11 mouse cellular contexts compared by ENCODE assay signal in the genomic region with DNA sequence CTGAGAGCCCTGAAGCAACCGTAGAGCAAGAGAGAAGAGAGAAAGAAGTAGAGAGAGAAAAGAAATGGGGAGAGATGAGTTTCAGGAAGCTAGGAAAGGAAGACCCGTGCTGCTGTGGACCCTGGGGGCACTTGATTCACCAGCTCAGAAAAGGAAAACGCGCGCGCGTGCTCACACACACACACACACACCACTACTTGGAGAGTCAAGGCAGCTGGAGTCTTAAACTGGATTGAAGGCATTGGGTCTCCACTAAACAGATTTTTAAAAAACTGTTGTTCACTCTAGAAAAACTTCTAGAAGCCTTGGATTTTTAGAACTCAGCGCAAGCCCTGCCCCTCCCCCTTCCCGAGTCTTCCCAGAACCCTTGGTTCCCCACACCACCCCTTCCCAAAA. TPM values are rescaled to one million over a fixed set of nuclear protein-coding genes. Genes with fewer than 3 reads are reported as not detected.
DNase-seq lines count a peak whose midpoint lies in the region; ATAC-seq and TF ChIP-seq lines count a peak whose summit lies in the region.
"Had no signal": no experiment of that assay in that cellular context is flagged by ENCODE, and none has a peak within 500 bp of the region (broad histone marks: within the 10 kb centered on the region; RNA-seq: fewer than 3 reads in every experiment).

No protein-coding gene starts in this region.

- H3K9me3 ChIP-seq in embryonic facial prominence, embryonic 12.5 days: no peaks in the 10 kb centered on the region
- no peaks in the 10 kb centered on the region for H3K9me3 ChIP-seq in limb, embryonic 10.5 days (replicated peaks)

- intact Hi-C loops in left cerebral cortex, postnatal 25 days (cut with DNase I): loop anchor here (5.0 kb wide), 2 partner anchors 332 to 453 kb away; no protein-coding TSS in a partner anchor

- TF ChIP-seq POLR2A in kidney, adult 2 months (IDR thresholded peaks at IDR 0.05; ENCODE audit: low read depth, low read length): no peak

- peaks cover 3% of the 10 kb centered on the region; the same call in 1 of the 2 replicates for H3K27me3 ChIP-seq in kidney, adult 2 months (replicated peaks; ENCODE audit: control insufficient read depth, insufficient read depth, low read length)
- H3K27me3 ChIP-seq in embryonic facial prominence, embryonic 12.5 days: peaks cover 76% of the 10 kb centered on the region
- H3K27me3 ChIP-seq in limb, embryonic 10.5 days (ENCODE audit: low read depth, poor library complexity, severe bottlenecking): peaks cover 98% of the 10 kb centered on the region

- H3K9ac ChIP-seq in embryonic facial prominence, embryonic 12.5 days: peak overlapping the region; percentile 25; the same call in 1 of the 2 replicates

- peak; percentile 9 for DNase-seq in kidney, adult 2 months
- DNase-seq in kidney, adult 11 months: no peak
- DNase-seq in limb, embryonic 10.5 days (ENCODE audit: low spot score): peak; percentile 39
- DNase-seq in neural tube, embryonic 10.5 days (ENCODE audit: extremely low spot score, low spot score): peak; percentile 37
- no peak for DNase-seq in left cerebral cortex, postnatal 25 days (ENCODE audit: low spot score in 2 of 2)
- no peak for DNase-seq in gastrocnemius, adult 18-20 months (ENCODE audit: low spot score)
- no peak for DNase-seq in adrenal gland, postnatal 36 days
- DNase-seq: adrenal gland, postnatal 10 days; cerebellum, postnatal 36 days had no signal

- WGBS in kidney, adult 2 months: 7% methylated on average over 9 of the region's 9 CpGs
- WGBS in embryonic facial prominence, embryonic 12.5 days: 2% methylated on average over 9 of the region's 9 CpGs
- 0% methylated on average over 9 of the region's 9 CpGs for WGBS in limb, embryonic 10.5 days

- no peak for ATAC-seq in embryonic facial prominence, embryonic 12.5 days (ENCODE audit: insufficient number of reproducible peaks, insufficient read depth, low FRiP score, low TSS enrichment)

- H3K36me3 ChIP-seq in kidney, adult 2 months (ENCODE audit: control insufficient read depth, insufficient read depth, low read length): no peaks in the 10 kb centered on the region
- no peaks in the 10 kb centered on the region for H3K36me3 ChIP-seq in embryonic facial prominence, embryonic 12.5 days
- no peaks in the 10 kb centered on the region for H3K36me3 ChIP-seq in limb, embryonic 10.5 days
- H3K36me3 ChIP-seq: G1E had no signal

- H3K27ac ChIP-seq in kidney, adult 2 months (ENCODE audit: insufficient read depth, low read depth, low read length): peak overlapping the region; percentile 80
- no peak overlapping the region for H3K27ac ChIP-seq in embryonic facial prominence, embryonic 12.5 days
- no peak overlapping the region for H3K27ac ChIP-seq in limb, embryonic 10.5 days

- H3K4me1 ChIP-seq in kidney, adult 2 months (ENCODE audit: control insufficient read depth, insufficient read depth, low read length): no peaks in the 10 kb centered on the region
- H3K4me1 ChIP-seq in embryonic facial prominence, embryonic 12.5 days: peaks cover 19% of the 10 kb centered on the region
- peaks cover 48% of the 10 kb centered on the region for H3K4me1 ChIP-seq in limb, embryonic 10.5 days

- H3K4me3 ChIP-seq in kidney, adult 2 months (ENCODE audit: insufficient read depth, low read depth, low read length): peak overlapping the region; percentile 54
- H3K4me3 ChIP-seq in embryonic facial prominence, embryonic 12.5 days: peak overlapping the region; percentile 32
- H3K4me3 ChIP-seq in limb, embryonic 10.5 days: 0 out of 2 replicates have a peak overlapping the region, but pooled peaks have one; percentile 35

- H3K4me2 ChIP-seq in embryonic facial prominence, embryonic 12.5 days (replicated peaks): peak overlapping the region; percentile 43

- no peak for TF ChIP-seq CTCF in kidney, adult 2 months (conservative IDR thresholded peaks at IDR 0.05; ENCODE audit: insufficient read depth, insufficient read length, low read depth, low read length)

RNA-seq across cellular contexts. Expression of gene Irx1, which starts 3.2 kb away (rescaled TPM):
- polyA plus RNA-seq in kidney, adult 2 months (2012; rRNA removed): 41.1 and 52.1 TPM in 2 replicates
- polyA plus RNA-seq in embryonic facial prominence, embryonic 12.5 days (2016; fragmentation: Nextera tagmentation; extraction: Ambion mirVana): 5.7 TPM in 2 replicates
- polyA plus RNA-seq in limb, embryonic 10.5 days (2016; fragmentation: Nextera tagmentation; extraction: Ambion mirVana): not detected in 2 replicates
- under 1 TPM; 0.46 to 0.50 TPM for total RNA-seq in left cerebral cortex, postnatal 25 days (2021)
- total RNA-seq in gastrocnemius, adult 18-20 months (2021): not detected
- not detected for total RNA-seq in adrenal gland, postnatal 36 days (2021)
- total RNA-seq: G1E had no signal
- polyA plus RNA-seq: G1E had no signal

Comparison
In these comparisons a context has a peak if more than half of its experiments do, and no peak if none do; other contexts are left out.
1. DNase-seq: peak in kidney, adult 2 months (single experiment), limb, embryonic 10.5 days (single experiment) and neural tube, embryonic 10.5 days (single experiment); none in kidney, adult 11 months (single experiment), left cerebral cortex, postnatal 25 days (0 of 2), gastrocnemius, adult 18-20 months (single experiment) and adrenal gland, postnatal 36 days (0 of 2).
2. Peak in every context shown above with its lines, with median percentiles within 50 percentile points of each other: H3K4me3 ChIP-seq.